Mouse (Mus musculus) cerebellum, adult 2 months (tissue): ENCODE measurements around the gene Dmrta1.

Source experiments
- CTCF ChIP-seq: fragments of 200-500 bp; IDR thresholded peaks from 2 replicates; pipeline ENCODE4 v1.5.1; 2011; ENCODE audit warnings: low read depth, mild to moderate bottlenecking, control low read depth, low read length, moderate library complexity, borderline replicate concordance; ENCODE audit not compliant: insufficient read depth
- POLR2A ChIP-seq: fragments of 200-500 bp; IDR thresholded peaks from 2 replicates; pipeline ENCODE4 v1.6.1; 2011; ENCODE audit warnings: low read length, control low read depth, borderline replicate concordance; ENCODE audit not compliant: insufficient read depth

DNA sequence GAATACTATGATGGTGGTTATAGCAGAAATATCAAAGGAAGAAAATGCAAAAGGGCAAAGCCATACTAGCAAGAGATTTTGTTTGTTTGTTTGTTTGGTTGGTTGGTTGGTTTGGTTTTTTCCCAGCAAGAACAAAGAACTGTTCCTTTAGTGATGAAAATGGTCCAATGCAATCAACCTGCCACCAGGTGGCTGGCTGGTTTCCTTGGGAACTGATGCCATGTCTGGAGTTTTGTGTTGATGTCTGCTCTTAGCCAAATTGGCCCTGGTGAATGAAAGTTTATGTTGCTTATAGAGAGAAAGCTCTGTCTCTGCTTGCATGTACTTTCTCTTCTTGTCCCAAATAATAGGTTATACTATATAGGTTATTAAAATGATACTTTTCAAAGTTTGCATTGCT is 18.7 kb downstream of the Dmrta1 start:
- no peak for TF ChIP-seq POLR2A
- no peak for TF ChIP-seq CTCF
